Mouse (Mus musculus): ENCODE measurements around the gene Scp2d1. TPM values are rescaled to one million over a fixed set of nuclear protein-coding genes. Genes with fewer than 3 reads are reported as not detected.
"Not testable (repeated sequence)": the region's sequence is repeated elsewhere in the genome, so short reads cannot be mapped to it uniquely, and the experiment has no call there.

The Scp2d1 gene
- not detected in 2 replicates for polyA plus RNA-seq (2012; ENCODE audit: insufficient read depth, insufficient read length, low replicate concordance, missing spikeins)

GRCm38 (mm10) chr2:144823356-144823755 is at the start of gene Scp2d1:
TSS of gene Scp2d1 (plus strand) at chr2:144823656.
- not testable (repeated sequence) for H3K27ac ChIP-seq (ENCODE audit: insufficient read depth, low read depth, low read length); H3K4me3 ChIP-seq (ENCODE audit: insufficient read depth, low read depth, low read length); H3K4me1 ChIP-seq (ENCODE audit: control insufficient read depth, insufficient read depth, low read length)
- 87% methylated on average over 6 of the region's 6 CpGs for WGBS

- H3K4me3 ChIP-seq (ENCODE audit: insufficient read depth, low read depth, low read length), result no peak overlapping the region
- H3K4me1 ChIP-seq (ENCODE audit: control insufficient read depth, insufficient read depth, low read length), result peaks cover 5% of the 10 kb centered on the region
- no peak overlapping the region for H3K27ac ChIP-seq (ENCODE audit: insufficient read depth, low read depth, low read length)
- TF ChIP-seq CTCF (IDR thresholded peaks at IDR 0.05; ENCODE audit: insufficient read depth, low read depth, low read length), result no peak
- WGBS, result 69% methylated on average over 8 of the region's 8 CpGs
Observed at GRCm38 (mm10) chr2:144774636-144775160, 48.8 kb upstream of the Scp2d1 start.

- Histone ChIP-seq H3K4me1 (ENCODE audit: control insufficient read depth, insufficient read depth, low read length) (peaks cover 5% of the 10 kb centered on the region), H3K4me3 (ENCODE audit: insufficient read depth, low read depth, low read length) (no peak overlapping the region), H3K27ac (ENCODE audit: insufficient read depth, low read depth, low read length) (no peak overlapping the region)
- TF ChIP-seq CTCF (IDR thresholded peaks at IDR 0.05; ENCODE audit: insufficient read depth, low read depth, low read length) (no peak), POLR2A (IDR thresholded peaks at IDR 0.05; ENCODE audit: insufficient read depth, low read depth, low read length) (no peak)
- WGBS, result 94% methylated on average over 4 of the region's 4 CpGs
Observed at GRCm38 (mm10) chr2:144775626-144776025, 47.8 kb upstream of the Scp2d1 start.

GRCm38 (mm10) chr2:144779263-144779662 is 44.2 kb upstream of the Scp2d1 start:
- TF ChIP-seq CTCF (IDR thresholded peaks at IDR 0.05; ENCODE audit: insufficient read depth, low read depth, low read length) (no peak), POLR2A (IDR thresholded peaks at IDR 0.05; ENCODE audit: insufficient read depth, low read depth, low read length) (no peak)
- H3K4me3 ChIP-seq (ENCODE audit: insufficient read depth, low read depth, low read length), result no peak overlapping the region
- peaks cover 3% of the 10 kb centered on the region for H3K4me1 ChIP-seq (ENCODE audit: control insufficient read depth, insufficient read depth, low read length)
- H3K27ac ChIP-seq (ENCODE audit: insufficient read depth, low read depth, low read length), result no peak overlapping the region
- 88% methylated on average over 7 of the region's 7 CpGs for WGBS

GRCm38 (mm10) chr2:144780731-144781130 is 42.7 kb upstream of the Scp2d1 start:
- 83% methylated on average over 5 of the region's 5 CpGs for WGBS
- H3K27ac ChIP-seq (ENCODE audit: insufficient read depth, low read depth, low read length), result no peak overlapping the region
- TF ChIP-seq POLR2A (IDR thresholded peaks at IDR 0.05; ENCODE audit: insufficient read depth, low read depth, low read length) (no peak), CTCF (IDR thresholded peaks at IDR 0.05; ENCODE audit: insufficient read depth, low read depth, low read length) (no peak)
- H3K4me3 ChIP-seq (ENCODE audit: insufficient read depth, low read depth, low read length), result no peak overlapping the region
- H3K4me1 ChIP-seq (ENCODE audit: control insufficient read depth, insufficient read depth, low read length), result no peaks in the 10 kb centered on the region

- H3K4me1 ChIP-seq (ENCODE audit: control insufficient read depth, insufficient read depth, low read length), result no peaks in the 10 kb centered on the region
- WGBS, result 58% methylated on average over 3 of the region's 3 CpGs
- no peak overlapping the region for H3K27ac ChIP-seq (ENCODE audit: insufficient read depth, low read depth, low read length)
- H3K4me3 ChIP-seq (ENCODE audit: insufficient read depth, low read depth, low read length), result no peak overlapping the region
- TF ChIP-seq CTCF (IDR thresholded peaks at IDR 0.05; ENCODE audit: insufficient read depth, low read depth, low read length) (no peak), POLR2A (IDR thresholded peaks at IDR 0.05; ENCODE audit: insufficient read depth, low read depth, low read length) (no peak)
Observed at GRCm38 (mm10) chr2:144781871-144782270, 41.6 kb upstream of the Scp2d1 start.

GRCm38 (mm10) chr2:144782481-144782880 is 41.0 kb upstream of the Scp2d1 start:
- Histone ChIP-seq H3K4me1 (ENCODE audit: control insufficient read depth, insufficient read depth, low read length) (no peaks in the 10 kb centered on the region), H3K4me3 (ENCODE audit: insufficient read depth, low read depth, low read length) (no peak overlapping the region), H3K27ac (ENCODE audit: insufficient read depth, low read depth, low read length) (no peak overlapping the region)
- 88% methylated on average over 4 of the region's 4 CpGs for WGBS
- TF ChIP-seq POLR2A (IDR thresholded peaks at IDR 0.05; ENCODE audit: insufficient read depth, low read depth, low read length), result no peak
- no peak for TF ChIP-seq CTCF (IDR thresholded peaks at IDR 0.05; ENCODE audit: insufficient read depth, low read depth, low read length)

- Histone ChIP-seq H3K27ac (ENCODE audit: insufficient read depth, low read depth, low read length) (no peak overlapping the region), H3K4me1 (ENCODE audit: control insufficient read depth, insufficient read depth, low read length) (no peaks in the 10 kb centered on the region), H3K4me3 (ENCODE audit: insufficient read depth, low read depth, low read length) (no peak overlapping the region)
- TF ChIP-seq CTCF (IDR thresholded peaks at IDR 0.05; ENCODE audit: insufficient read depth, low read depth, low read length), result no peak
- no peak for TF ChIP-seq POLR2A (IDR thresholded peaks at IDR 0.05; ENCODE audit: insufficient read depth, low read depth, low read length)
- 60% methylated on average over 1 of the region's 1 CpGs for WGBS
Observed at GRCm38 (mm10) chr2:144783190-144783589, 40.3 kb upstream of the Scp2d1 start.

- 97% methylated on average over 6 of the region's 6 CpGs for WGBS
Observed at GRCm38 (mm10) chr2:144783831-144784230, 39.6 kb upstream of the Scp2d1 start.

More at GRCm38 (mm10) chr2:144783831-144784230, 39.6 kb upstream of the Scp2d1 start:
- no peak overlapping the region for H3K4me3 ChIP-seq (ENCODE audit: insufficient read depth, low read depth, low read length)
- H3K27ac ChIP-seq (ENCODE audit: insufficient read depth, low read depth, low read length), result no peak overlapping the region
- no peaks in the 10 kb centered on the region for H3K4me1 ChIP-seq (ENCODE audit: control insufficient read depth, insufficient read depth, low read length)
- no peak for TF ChIP-seq CTCF (IDR thresholded peaks at IDR 0.05; ENCODE audit: insufficient read depth, low read depth, low read length)
- TF ChIP-seq POLR2A (IDR thresholded peaks at IDR 0.05; ENCODE audit: insufficient read depth, low read depth, low read length), result no peak

Measured in olfactory bulb, adult 2 months (tissue).